Mouse (Mus musculus): ENCODE data around the gene Ren1.

Ren1 gene

GRCm38 (mm10) chr1:133371431-133371830 lies 21.1 kb downstream of the Ren1 start:
- in situ Hi-C loops (cut with MboI; ENCODE audit: low sequenced_read_pairs), result no loop called here

- in situ Hi-C loops (cut with MboI; ENCODE audit: low sequenced_read_pairs), result no loop called here
Measured at GRCm38 (mm10) chr1:133372113-133372512, 21.8 kb downstream of the Ren1 start.

GRCm38 (mm10) chr1:133375696-133376346 lies 25.5 kb downstream of the Ren1 start:
- in situ Hi-C loops (cut with MboI; ENCODE audit: low sequenced_read_pairs), result no loop called here

GRCm38 (mm10) chr1:133377547-133377946 lies 27.2 kb downstream of the Ren1 start:
- in situ Hi-C loops (cut with MboI; ENCODE audit: low sequenced_read_pairs), result no loop called here

- in situ Hi-C loops (cut with MboI; ENCODE audit: low sequenced_read_pairs), result no loop called here
Measured at GRCm38 (mm10) chr1:133379254-133379985, 29.1 kb downstream of the Ren1 start.

- in situ Hi-C loops (cut with MboI; ENCODE audit: low sequenced_read_pairs), result loop anchor here (10.0 kb wide), 1 partner anchor 225 kb away; no protein-coding TSS in a partner anchor
Measured at GRCm38 (mm10) chr1:133379986-133380320, 29.6 kb downstream of the Ren1 start.

- in situ Hi-C loops (cut with MboI; ENCODE audit: low sequenced_read_pairs), result loop anchor here (10.0 kb wide), 1 partner anchor 224 kb away; no protein-coding TSS in a partner anchor
Measured at GRCm38 (mm10) chr1:133380347-133381065, 30.2 kb downstream of the Ren1 start.

GRCm38 (mm10) chr1:133382008-133382407 lies 31.7 kb downstream of the Ren1 start:
- in situ Hi-C loops (cut with MboI; ENCODE audit: low sequenced_read_pairs), result loop anchor here (10.0 kb wide), 1 partner anchor 223 kb away; no protein-coding TSS in a partner anchor

- in situ Hi-C loops (cut with MboI; ENCODE audit: low sequenced_read_pairs), result loop anchor here (10.0 kb wide), 1 partner anchor 222 kb away; no protein-coding TSS in a partner anchor
Measured at GRCm38 (mm10) chr1:133382552-133383155, 32.3 kb downstream of the Ren1 start.

GRCm38 (mm10) chr1:133383157-133383783 lies 33.0 kb downstream of the Ren1 start:
- in situ Hi-C loops (cut with MboI; ENCODE audit: low sequenced_read_pairs), result loop anchor here (10.0 kb wide), 1 partner anchor 222 kb away; no protein-coding TSS in a partner anchor

- in situ Hi-C loops (cut with MboI; ENCODE audit: low sequenced_read_pairs), result loop anchor here (10.0 kb wide), 1 partner anchor 219 kb away; no protein-coding TSS in a partner anchor
Measured at GRCm38 (mm10) chr1:133385506-133385905, 35.2 kb downstream of the Ren1 start.

- in situ Hi-C loops (cut with MboI; ENCODE audit: low sequenced_read_pairs), result loop anchor here (10.0 kb wide), 1 partner anchor 219 kb away; no protein-coding TSS in a partner anchor
Measured at GRCm38 (mm10) chr1:133386209-133386608, 35.9 kb downstream of the Ren1 start.

GRCm38 (mm10) chr1:133387539-133388268 lies 37.4 kb downstream of the Ren1 start:
- in situ Hi-C loops (cut with MboI; ENCODE audit: low sequenced_read_pairs), result loop anchor here (10.0 kb wide), 1 partner anchor 217 kb away; no protein-coding TSS in a partner anchor

- in situ Hi-C loops (cut with MboI; ENCODE audit: low sequenced_read_pairs), result no loop called here
Measured at GRCm38 (mm10) chr1:133394702-133395101, 44.4 kb downstream of the Ren1 start.

- in situ Hi-C loops (cut with MboI; ENCODE audit: low sequenced_read_pairs), result no loop called here
Measured at GRCm38 (mm10) chr1:133396693-133397092, 46.4 kb downstream of the Ren1 start.

- in situ Hi-C loops (cut with MboI; ENCODE audit: low sequenced_read_pairs), result no loop called here
Measured at GRCm38 (mm10) chr1:133397094-133397482, 46.8 kb downstream of the Ren1 start.

- in situ Hi-C loops (cut with MboI; ENCODE audit: low sequenced_read_pairs), result no loop called here
Measured at GRCm38 (mm10) chr1:133397483-133398237, 47.4 kb downstream of the Ren1 start.

GRCm38 (mm10) chr1:133400014-133400725 lies 49.9 kb downstream of the Ren1 start:
- in situ Hi-C loops (cut with MboI; ENCODE audit: low sequenced_read_pairs), result no loop called here

Measured in CH12F3 (cell line).